Mouse (Mus musculus): ENCODE measurements around the gene Cyp2j9. TPM values are rescaled to one million over a fixed set of nuclear protein-coding genes. Genes with fewer than 3 reads are reported as not detected.
"Not testable (repeated sequence)": the region's sequence is repeated elsewhere in the genome, so short reads cannot be mapped to it uniquely, and the experiment has no call there.

Gene Cyp2j9
- polyA plus RNA-seq (2017; shearing (Covaris generic)), result under 1 TPM in 1 of 3 experiments, not detected in 2; 0.16 TPM

- ATAC-seq, result no peak
Observed at GRCm38 (mm10) chr4:96590911-96591790, at the start of gene Cyp2j9. TSS of gene Cyp2j9 (minus strand) at chr4:96591578.

DNA sequence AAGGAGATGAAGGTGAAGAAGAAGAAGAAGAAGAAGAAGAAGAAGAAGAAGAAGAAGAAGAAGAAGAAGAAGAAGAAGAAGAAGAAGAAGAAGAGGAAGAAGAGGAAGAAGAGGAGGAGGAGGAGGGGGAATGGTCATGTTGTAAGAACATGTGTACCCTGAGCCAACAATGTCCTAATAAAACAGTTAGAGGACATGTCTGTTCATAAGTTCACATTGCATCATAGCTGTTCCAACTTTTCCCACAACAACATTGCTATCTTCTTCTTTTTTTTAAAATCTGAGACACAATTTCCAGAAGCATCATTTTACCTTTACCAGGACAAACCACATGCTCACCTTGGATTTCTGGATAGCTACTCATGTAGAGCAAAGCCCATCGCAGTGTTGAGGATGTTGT is 44.1 kb upstream of the Cyp2j9 start:
- no peak for ATAC-seq

GRCm38 (mm10) chr4:96622474-96622873 is 31.1 kb upstream of the Cyp2j9 start:
- no peak for ATAC-seq

DNA sequence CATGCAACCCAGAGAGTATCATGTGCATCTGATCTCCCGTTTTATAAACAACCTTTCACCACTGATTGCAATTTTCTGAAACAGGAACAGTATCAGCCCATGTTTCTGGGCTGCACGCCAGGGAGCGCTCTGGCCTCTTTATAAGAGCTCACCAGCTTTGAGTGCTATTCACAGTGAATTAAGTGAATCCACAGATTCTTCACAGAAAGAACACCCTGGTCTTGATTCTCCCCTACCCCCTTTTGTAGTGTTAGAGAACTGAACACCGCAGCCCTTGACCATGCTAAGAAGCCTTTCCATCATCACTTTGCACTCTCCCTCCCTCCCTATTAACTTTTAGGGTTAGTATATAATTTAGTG is 393 bp upstream of the Cyp2j9 start:
- ATAC-seq, result no peak

GRCm38 (mm10) chr4:96581425-96582088 is 9.8 kb downstream of the Cyp2j9 start:
- no peak for ATAC-seq

- ATAC-seq, result not testable (repeated sequence)
Observed at GRCm38 (mm10) chr4:96580351-96580750, 11.0 kb downstream of the Cyp2j9 start.

DNA sequence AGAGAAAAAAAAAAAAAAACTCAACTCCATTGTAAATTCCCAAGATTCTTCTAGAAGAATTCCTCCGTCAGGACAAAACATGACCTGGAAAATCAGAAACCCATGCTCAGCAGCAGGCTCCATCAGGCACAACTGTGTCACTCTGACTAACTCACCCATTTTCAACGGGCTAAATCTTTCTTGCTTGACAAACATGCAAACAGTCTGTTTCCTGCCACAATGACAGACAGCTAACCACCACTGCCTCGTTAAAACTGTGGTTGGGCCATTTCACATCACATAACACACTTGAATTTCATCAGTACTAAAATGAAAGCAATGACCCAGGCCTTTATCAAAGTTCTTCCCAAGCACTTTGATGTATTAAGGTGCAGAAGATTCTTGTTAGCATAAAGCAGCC is 21.9 kb downstream of the Cyp2j9 start:
- ATAC-seq, result no peak

- ATAC-seq, result no peak
Observed at GRCm38 (mm10) chr4:96567988-96568387, 23.4 kb downstream of the Cyp2j9 start.

GRCm38 (mm10) chr4:96565808-96566207 is 25.6 kb downstream of the Cyp2j9 start:
- no peak for ATAC-seq

DNA sequence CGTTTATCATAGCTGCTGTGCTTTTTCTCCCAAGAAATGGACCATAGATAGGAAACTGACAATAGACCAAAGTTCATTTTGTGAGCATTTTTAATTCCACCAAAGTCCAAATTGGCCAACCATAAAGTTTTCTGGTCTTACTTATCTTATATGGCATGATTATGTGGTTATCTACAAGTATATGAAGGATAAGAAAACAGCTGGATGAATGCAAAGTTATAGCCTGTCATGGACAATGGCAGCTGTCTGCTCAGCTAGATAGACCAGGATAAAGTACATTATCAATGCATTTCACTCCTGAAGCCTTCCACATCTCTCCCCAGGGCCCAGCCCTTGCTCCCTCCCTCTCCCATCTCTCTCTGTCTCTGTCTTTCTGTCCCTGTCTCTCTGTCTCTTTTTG is 30.9 kb downstream of the Cyp2j9 start:
- ATAC-seq, result no peak

- ATAC-seq, result no peak
Observed at GRCm38 (mm10) chr4:96559781-96560180, 31.6 kb downstream of the Cyp2j9 start.

GRCm38 (mm10) chr4:96553133-96553819 is 38.1 kb downstream of the Cyp2j9 start, which contains the start of gene Cyp2j6:
TSS of gene Cyp2j6 (minus strand) at chr4:96553661.
- no peak for ATAC-seq

- no peak for ATAC-seq
Observed at GRCm38 (mm10) chr4:96551619-96552018, 39.8 kb downstream of the Cyp2j9 start.

DNA sequence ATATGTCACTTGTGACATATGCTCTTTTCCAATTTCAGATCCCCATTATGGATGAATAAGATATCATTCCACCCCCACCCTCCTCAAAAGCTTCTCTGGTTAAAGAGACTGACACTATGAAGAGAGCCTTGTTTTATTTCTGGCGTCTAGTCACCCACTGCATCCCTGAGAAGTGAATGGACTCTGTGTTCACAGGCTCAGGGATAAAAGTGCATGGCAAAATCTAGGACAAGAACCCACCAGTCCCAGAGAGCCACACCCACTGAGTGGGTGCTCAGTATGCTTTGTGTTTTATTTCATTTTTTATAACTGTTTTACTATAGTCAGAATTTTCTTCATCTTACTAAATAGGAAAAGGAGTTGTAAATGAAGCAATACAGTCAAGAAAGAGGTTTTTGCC is 45.4 kb downstream of the Cyp2j9 start:
- no peak for ATAC-seq

DNA sequence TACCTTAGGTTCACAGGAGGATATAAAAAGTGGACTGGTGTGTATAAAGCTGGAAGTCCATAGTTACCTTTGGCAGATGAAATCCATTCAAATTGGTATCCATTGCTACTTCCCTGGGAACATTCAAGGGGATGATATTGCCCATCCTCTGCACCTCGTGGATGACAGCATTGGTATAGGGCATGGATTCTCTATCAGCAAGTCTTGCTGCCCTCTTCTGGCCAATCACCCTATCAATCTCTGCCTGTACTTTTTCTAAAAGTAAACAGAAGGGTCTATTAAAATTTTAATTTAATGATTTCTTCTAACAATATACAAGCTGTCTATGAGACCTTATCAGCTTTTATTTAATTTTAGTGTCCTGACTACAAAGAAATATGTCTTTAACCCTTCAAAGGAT is 65.6 kb downstream of the Cyp2j9 start:
- ATAC-seq, result no peak

GRCm38 (mm10) chr4:96522256-96522655 is 69.1 kb downstream of the Cyp2j9 start:
- ATAC-seq, result no peak

Other genes starting within 250 kb of the Cyp2j9 start
- gene Cyp2j11, start 242.9 kb downstream of the Cyp2j9 start, polyA plus RNA-seq (2017; shearing (Covaris generic)), result not detected
- not detected for gene Cyp2j8, start 84.2 kb downstream of the Cyp2j9 start, polyA plus RNA-seq (2017; shearing (Covaris generic))
- gene Cyp2j6, start 37.9 kb downstream of the Cyp2j9 start, polyA plus RNA-seq (2017; shearing (Covaris generic)), result not detected
- gene Cyp2j5, start 72.6 kb upstream of the Cyp2j9 start, polyA plus RNA-seq (2017; shearing (Covaris generic)), result not detected
- gene Gm12695, start 193.6 kb upstream of the Cyp2j9 start, polyA plus RNA-seq (2017; shearing (Covaris generic)), result not detected

All from inflammation-experienced regulatory T-cells, adult 6 months (primary cell).